Mouse (Mus musculus): Measurements from ENCODE around the gene 4930548H24Rik.

The 4930548H24Rik gene

DNA sequence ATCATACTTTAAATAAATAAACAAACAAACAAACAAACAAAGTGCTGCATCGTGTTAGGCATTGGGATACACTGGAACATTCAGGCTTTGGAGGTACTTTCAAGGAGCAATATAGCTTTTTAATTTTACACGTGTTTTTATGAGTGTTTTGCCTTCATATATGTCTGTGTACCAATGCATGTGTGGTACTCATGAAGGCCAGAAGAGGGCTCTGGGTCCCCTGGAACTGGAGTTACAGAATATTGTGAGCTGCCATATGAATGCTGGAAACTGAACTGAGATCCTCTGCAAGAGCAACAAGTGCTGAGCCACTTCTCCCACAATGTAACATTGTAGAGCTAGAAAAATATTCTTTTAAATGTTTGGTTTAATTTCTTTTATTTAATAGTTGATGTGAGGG, 49.7 kb downstream of the 4930548H24Rik start:
- in situ Hi-C loops (cut with MboI, MseI) = no loop called here

Data from T-helper 2 cell (primary cell).